Mouse (Mus musculus): ENCODE results near the gene Pik3c2b. TPM values are rescaled to one million over a fixed set of nuclear protein-coding genes. Genes with fewer than 3 reads are reported as not detected.

Gene Pik3c2b
- polyA plus RNA-seq, 1 experiment from 2014 or later, result 15.4 TPM

Other genes with a start within 250 kb of the Pik3c2b start
- 8.1 and 8.5 TPM in 2 replicates for gene Lrrn2, start 165.4 kb upstream of the Pik3c2b start, polyA plus RNA-seq (2014; fragmentation: Nextera tagmentation; extraction: Ambion mirVana)
- gene Mdm4, start 15.1 kb upstream of the Pik3c2b start, polyA plus RNA-seq (2014; fragmentation: Nextera tagmentation; extraction: Ambion mirVana), result 41.0 and 41.2 TPM in 2 replicates
- gene Ppp1r15b, start 85.5 kb downstream of the Pik3c2b start, polyA plus RNA-seq (2014; fragmentation: Nextera tagmentation; extraction: Ambion mirVana), result 55.3 and 57.6 TPM in 2 replicates
- gene Plekha6, start 118.5 kb downstream of the Pik3c2b start, polyA plus RNA-seq (2014; fragmentation: Nextera tagmentation; extraction: Ambion mirVana), result 12.5 and 15.2 TPM in 2 replicates

Measured in neural tube, embryonic 11.5 days (tissue).